Mouse (Mus musculus): ENCODE measurements around the gene 4930452B06Rik.

GRCm38 (mm10) chr14:8494952-8495351 is 171.1 kb downstream of the 4930452B06Rik start:
- TF ChIP-seq TAL1 (IDR thresholded peaks at IDR 0.05; ENCODE audit: low read length) (no peak), EP300 (IDR thresholded peaks at IDR 0.05; ENCODE audit: low read depth in 1 of 2, low read length in 2 of 2) (no peak), POLR2A (IDR thresholded peaks at IDR 0.05; ENCODE audit: control insufficient read depth in 1 of 2, insufficient read depth in 1 of 2, low read depth in 1 of 2, low read length in 2 of 2, poor library complexity in 1 of 2) (no peak), CTCF (IDR thresholded peaks at IDR 0.05 in 2 of 3, conservative IDR thresholded peaks at IDR 0.05 in 1 of 3; ENCODE audit: control insufficient read depth in 1 of 3, insufficient read depth in 1 of 3, low read depth in 2 of 3, low read length in 3 of 3, poor library complexity in 1 of 3, severe bottlenecking in 1 of 3) (no peak), JUND (IDR thresholded peaks at IDR 0.05; ENCODE audit: low read depth, low read length) (no peak), MAFK (IDR thresholded peaks at IDR 0.05; ENCODE audit: borderline replicate concordance, low read depth, low read length) (no peak), POLR2AphosphoS5 (IDR thresholded peaks at IDR 0.05; ENCODE audit: borderline replicate concordance, low read depth, low read length) (no peak), ZKSCAN1 (IDR thresholded peaks at IDR 0.05; ENCODE audit: low read depth, low read length) (no peak), MYC (IDR thresholded peaks at IDR 0.05; ENCODE audit: low read depth, low read length) (no peak), CHD2 (IDR thresholded peaks at IDR 0.05; ENCODE audit: low read length) (no peak), GATA1 (IDR thresholded peaks at IDR 0.05; ENCODE audit: low read depth, low read length) (no peak), ZNF384 (IDR thresholded peaks at IDR 0.05; ENCODE audit: low read depth, low read length) (no peak), USF2 (IDR thresholded peaks at IDR 0.05; ENCODE audit: borderline replicate concordance in 1 of 2, insufficient read depth in 1 of 2, low read depth in 1 of 2, low read length in 2 of 2) (no peak), ZMIZ1 (IDR thresholded peaks at IDR 0.05; ENCODE audit: low read depth, low read length) (no peak)
